Mouse (Mus musculus): Measurements from ENCODE around the gene Nvl. TPM values are rescaled to one million over a fixed set of nuclear protein-coding genes. Genes with fewer than 3 reads are reported as not detected.

Nvl gene
- 9.6 and 11.5 TPM in 2 replicates for polyA plus RNA-seq (2012; rRNA removed)

DNA sequence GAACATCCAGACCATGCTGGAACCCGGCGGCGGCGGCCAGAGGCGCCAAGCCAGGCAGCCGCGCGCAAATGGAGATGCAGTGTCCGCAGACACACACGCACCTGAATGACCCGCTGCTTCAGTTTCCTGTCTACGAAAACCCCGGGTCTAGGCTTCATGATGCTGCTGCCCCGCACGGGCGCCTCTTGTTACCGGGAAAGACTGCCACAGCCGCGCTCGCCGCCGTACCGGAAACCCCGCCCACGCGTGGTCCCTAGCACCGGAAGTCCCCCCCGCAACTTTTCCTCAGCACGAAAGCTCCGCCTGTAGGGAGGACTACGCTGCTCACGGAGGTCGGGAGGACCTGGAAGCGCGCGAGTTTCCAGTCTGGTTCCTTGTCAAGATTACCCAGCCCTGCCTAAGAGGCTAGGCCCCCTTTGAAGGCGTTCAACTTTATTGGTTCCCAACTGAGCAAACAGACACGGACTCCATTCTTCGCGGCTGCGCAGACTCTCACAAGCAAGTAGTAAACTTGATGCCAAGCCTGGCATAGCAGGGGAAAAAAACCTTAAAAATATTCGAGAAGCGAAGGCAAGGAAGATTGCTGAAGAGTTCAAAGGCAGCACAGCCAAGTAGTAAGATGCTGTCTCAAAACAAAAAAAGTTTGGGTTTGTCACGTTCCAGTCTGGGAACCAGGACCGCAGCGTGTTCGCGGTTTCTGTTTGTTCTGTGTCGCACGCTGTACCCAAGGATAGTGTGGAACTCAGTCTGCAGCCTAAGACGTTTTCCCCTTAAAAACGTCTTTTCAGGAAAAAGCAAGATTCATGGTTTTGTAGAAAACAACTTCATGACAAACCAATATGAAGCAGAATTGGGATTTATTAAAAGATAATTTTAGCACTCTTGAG, at the start of gene Nvl, which contains the start of gene Cnih4:
Nvl (minus strand) TSS at position 255 of the 887 bp plus-strand sequence.
Cnih4 (plus strand) TSS at position 744 of the 887 bp plus-strand sequence.

DNA sequence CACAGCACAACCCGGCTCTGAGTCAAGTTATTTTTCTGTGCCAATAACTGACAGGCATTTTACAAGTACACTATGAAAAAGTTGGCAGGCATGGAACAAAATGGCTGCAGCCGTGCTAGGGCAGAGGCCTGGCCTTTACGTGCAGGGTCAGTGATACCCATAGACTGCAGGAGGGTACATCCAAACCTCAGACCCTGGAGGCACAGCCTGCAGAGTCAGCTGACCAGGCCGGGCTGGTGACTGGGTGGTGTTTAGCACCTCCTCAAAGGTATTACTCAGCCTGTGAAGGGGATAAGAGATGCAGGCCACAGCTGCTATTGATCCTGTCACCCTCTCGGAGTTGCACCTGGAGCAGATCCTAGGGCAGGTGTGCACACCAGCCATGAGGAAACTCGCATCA, 93.1 kb downstream of the Nvl start, which contains the start of gene 9130409I23Rik:
9130409I23Rik (plus strand) TSS at position 301 of the 400 bp plus-strand sequence.

Other genes starting within 250 kb of the Nvl start
- gene Pycr2, start 239.9 kb downstream of the Nvl start, polyA plus RNA-seq (2012; rRNA removed) = 30.6 and 30.9 TPM in 2 replicates
- 4.4 and 4.9 TPM in 2 replicates for gene Lefty1, start 209.2 kb downstream of the Nvl start, polyA plus RNA-seq (2012; rRNA removed)
- gene Tmem63a, start 201.9 kb downstream of the Nvl start, polyA plus RNA-seq (2012; rRNA removed) = 9.4 and 11.3 TPM in 2 replicates
- 18.0 and 35.4 TPM in 2 replicates for gene Ephx1, start 123.3 kb downstream of the Nvl start, polyA plus RNA-seq (2012; rRNA removed)
- 0.12 and 0.28 TPM in 2 replicates for gene 9130409I23Rik, start 93.0 kb downstream of the Nvl start, polyA plus RNA-seq (2012; rRNA removed)
- 9.1 and 9.9 TPM in 2 replicates for gene Cnih4, start 489 bp upstream of the Nvl start, polyA plus RNA-seq (2012; rRNA removed)
- gene Wdr26, start 67.8 kb upstream of the Nvl start, polyA plus RNA-seq (2012; rRNA removed) = 47.2 and 55.0 TPM in 2 replicates
- gene Cnih3, start 208.4 kb upstream of the Nvl start, polyA plus RNA-seq (2012; rRNA removed) = 0.01 and 0.02 TPM in 2 replicates

All from liver, embryonic 18 days (tissue).